Mouse (Mus musculus): ENCODE results near the gene Mast2. TPM values are rescaled to one million over a fixed set of nuclear protein-coding genes. Genes with fewer than 3 reads are reported as not detected.

Gene Mast2
- polyA plus RNA-seq (2012; ENCODE audit: insufficient read depth, insufficient read length, missing spikeins) = 10.7 and 11.4 TPM in 2 replicates

GRCm38 (mm10) chr4:116464126-116464981, at the start of gene Mast2:
Mast2 (minus strand) TSS chr4:116464183.
- peak within 1 kb of the TSS; percentile 85 for H3K4me3 ChIP-seq (ENCODE audit: insufficient read depth, low read depth, low read length)
- peak within 1 kb of the TSS; percentile 51 for H3K27ac ChIP-seq (replicated peaks; ENCODE audit: low read depth, low read length)
- H3K4me1 ChIP-seq (ENCODE audit: control insufficient read depth, insufficient read depth, insufficient read length, low read length) = peaks cover 2% of the 10 kb centered on the region; the same call in 1 of the 2 replicates

GRCm38 (mm10) chr4:116507425-116508218, 43.6 kb upstream of the Mast2 start, which contains the start of gene Ipp:
Ipp (plus strand) TSS chr4:116507549.
- H3K4me1 ChIP-seq (ENCODE audit: control insufficient read depth, insufficient read depth, insufficient read length, low read length) = no peaks in the 10 kb centered on the region
- peak within 1 kb of the TSS; percentile 69 for H3K4me3 ChIP-seq (ENCODE audit: insufficient read depth, low read depth, low read length)
- H3K27ac ChIP-seq (replicated peaks; ENCODE audit: low read depth, low read length) = peak within 1 kb of the TSS; percentile 46

GRCm38 (mm10) chr4:116506886-116507424, 43.0 kb upstream of the Mast2 start:
- Histone ChIP-seq H3K4me1 (ENCODE audit: control insufficient read depth, insufficient read depth, insufficient read length, low read length) (no peaks in the 10 kb centered on the region), H3K4me3 (ENCODE audit: insufficient read depth, low read depth, low read length) (peak overlapping the region; percentile 69), H3K27ac (replicated peaks; ENCODE audit: low read depth, low read length) (peak overlapping the region; percentile 26; the same call in 1 of the 2 replicates)

- no peak overlapping the region for H3K27ac ChIP-seq (replicated peaks; ENCODE audit: low read depth, low read length)
- H3K4me3 ChIP-seq (ENCODE audit: insufficient read depth, low read depth, low read length) = no peak overlapping the region
- no peaks in the 10 kb centered on the region for H3K4me1 ChIP-seq (ENCODE audit: control insufficient read depth, insufficient read depth, insufficient read length, low read length)
Observed at GRCm38 (mm10) chr4:116499978-116500377, 36.0 kb upstream of the Mast2 start.

GRCm38 (mm10) chr4:116493646-116494045, 29.7 kb upstream of the Mast2 start:
- H3K27ac ChIP-seq (replicated peaks; ENCODE audit: low read depth, low read length) = no peak overlapping the region

GRCm38 (mm10) chr4:116492460-116492859, 28.5 kb upstream of the Mast2 start:
- Histone ChIP-seq H3K27ac (replicated peaks; ENCODE audit: low read depth, low read length) (no peak overlapping the region; the same call in 1 of the 2 replicates), H3K4me3 (ENCODE audit: insufficient read depth, low read depth, low read length) (no peak overlapping the region), H3K4me1 (ENCODE audit: control insufficient read depth, insufficient read depth, insufficient read length, low read length) (peaks cover 2% of the 10 kb centered on the region; the same call in 1 of the 2 replicates)

More at GRCm38 (mm10) chr4:116493646-116494045, 29.7 kb upstream of the Mast2 start:
- peaks cover 2% of the 10 kb centered on the region; the same call in 1 of the 2 replicates for H3K4me1 ChIP-seq (ENCODE audit: control insufficient read depth, insufficient read depth, insufficient read length, low read length)
- H3K4me3 ChIP-seq (ENCODE audit: insufficient read depth, low read depth, low read length) = no peak overlapping the region

GRCm38 (mm10) chr4:116491886-116492285, 27.9 kb upstream of the Mast2 start:
- Histone ChIP-seq H3K27ac (replicated peaks; ENCODE audit: low read depth, low read length) (0 out of 2 replicates have a peak overlapping the region, but pooled peaks have one; percentile 24), H3K4me1 (ENCODE audit: control insufficient read depth, insufficient read depth, insufficient read length, low read length) (peaks cover 2% of the 10 kb centered on the region; the same call in 1 of the 2 replicates), H3K4me3 (ENCODE audit: insufficient read depth, low read depth, low read length) (no peak overlapping the region)

GRCm38 (mm10) chr4:116491119-116491536, 27.1 kb upstream of the Mast2 start:
- H3K27ac ChIP-seq (replicated peaks; ENCODE audit: low read depth, low read length) = no peak overlapping the region
- peaks cover 2% of the 10 kb centered on the region; the same call in 1 of the 2 replicates for H3K4me1 ChIP-seq (ENCODE audit: control insufficient read depth, insufficient read depth, insufficient read length, low read length)

GRCm38 (mm10) chr4:116483476-116483875, 19.5 kb upstream of the Mast2 start:
- H3K4me3 ChIP-seq (ENCODE audit: insufficient read depth, low read depth, low read length) = no peak overlapping the region
- no peak overlapping the region for H3K27ac ChIP-seq (replicated peaks; ENCODE audit: low read depth, low read length)

More at GRCm38 (mm10) chr4:116491119-116491536, 27.1 kb upstream of the Mast2 start:
- H3K4me3 ChIP-seq (ENCODE audit: insufficient read depth, low read depth, low read length) = no peak overlapping the region

GRCm38 (mm10) chr4:116481322-116481721, 17.3 kb upstream of the Mast2 start:
- H3K27ac ChIP-seq (replicated peaks; ENCODE audit: low read depth, low read length) = no peak overlapping the region
- H3K4me1 ChIP-seq (ENCODE audit: control insufficient read depth, insufficient read depth, insufficient read length, low read length) = no peaks in the 10 kb centered on the region
- H3K4me3 ChIP-seq (ENCODE audit: insufficient read depth, low read depth, low read length) = no peak overlapping the region

More at GRCm38 (mm10) chr4:116483476-116483875, 19.5 kb upstream of the Mast2 start:
- no peaks in the 10 kb centered on the region for H3K4me1 ChIP-seq (ENCODE audit: control insufficient read depth, insufficient read depth, insufficient read length, low read length)

GRCm38 (mm10) chr4:116463231-116464125, 505 bp downstream of the Mast2 start:
- H3K4me1 ChIP-seq (ENCODE audit: control insufficient read depth, insufficient read depth, insufficient read length, low read length) = peaks cover 2% of the 10 kb centered on the region; the same call in 1 of the 2 replicates
- H3K4me3 ChIP-seq (ENCODE audit: insufficient read depth, low read depth, low read length) = peak overlapping the region; percentile 85
- no peak overlapping the region for H3K27ac ChIP-seq (replicated peaks; ENCODE audit: low read depth, low read length)

GRCm38 (mm10) chr4:116461943-116462342, 2.0 kb downstream of the Mast2 start:
- H3K4me3 ChIP-seq (ENCODE audit: insufficient read depth, low read depth, low read length) = no peak overlapping the region
- no peak overlapping the region for H3K27ac ChIP-seq (replicated peaks; ENCODE audit: low read depth, low read length)
- peaks cover 2% of the 10 kb centered on the region; the same call in 1 of the 2 replicates for H3K4me1 ChIP-seq (ENCODE audit: control insufficient read depth, insufficient read depth, insufficient read length, low read length)

- no peaks in the 10 kb centered on the region for H3K4me1 ChIP-seq (ENCODE audit: control insufficient read depth, insufficient read depth, insufficient read length, low read length)
- no peak overlapping the region for H3K27ac ChIP-seq (replicated peaks; ENCODE audit: low read depth, low read length)
- no peak overlapping the region for H3K4me3 ChIP-seq (ENCODE audit: insufficient read depth, low read depth, low read length)
Observed at GRCm38 (mm10) chr4:116451553-116451952, 12.4 kb downstream of the Mast2 start.

- Histone ChIP-seq H3K4me3 (ENCODE audit: insufficient read depth, low read depth, low read length) (no peak overlapping the region), H3K27ac (replicated peaks; ENCODE audit: low read depth, low read length) (no peak overlapping the region), H3K4me1 (ENCODE audit: control insufficient read depth, insufficient read depth, insufficient read length, low read length) (no peaks in the 10 kb centered on the region)
Observed at GRCm38 (mm10) chr4:116449951-116450350, 14.0 kb downstream of the Mast2 start.
